Mouse (Mus musculus): Measurements from ENCODE around the gene Bin2. TPM values are rescaled to one million over a fixed set of nuclear protein-coding genes. Genes with fewer than 3 reads are reported as not detected.

Bin2 gene
- total RNA-seq (2014; rRNA removed; ENCODE audit: low replicate concordance) (0.42 TPM in 1 of 2 replicates, not detected in the other), polyA plus RNA-seq (2015; fragmentation: Nextera tagmentation; extraction: Ambion mirVana) (0.56 and 0.68 TPM in 2 replicates)

- no peaks in the 10 kb centered on the region for H3K9me3 ChIP-seq (replicated peaks; ENCODE audit: control insufficient read depth, low read length)
- no peak for TF ChIP-seq EP300 (IDR thresholded peaks at IDR 0.05; ENCODE audit: low read depth)
- DNase-seq (ENCODE audit: low spot score) (no peak), ATAC-seq (ENCODE audit: insufficient read depth, low read depth) (no peak)
- no peak within 1 kb of the TSS for H3K27ac ChIP-seq (ENCODE audit: low read depth)
- H3K4me1 ChIP-seq (ENCODE audit: control insufficient read depth, insufficient read depth) = peaks cover 17% of the 10 kb centered on the region
- peak within 1 kb of the TSS; percentile 17; the same call in 1 of the 2 replicates for H3K4me3 ChIP-seq (ENCODE audit: low read depth, low read length)
- WGBS = 80% methylated on average over 17 of the region's 20 CpGs
- no peak within 1 kb of the TSS for H3K9ac ChIP-seq (replicated peaks; ENCODE audit: low read depth, low read length)
- H3K4me2 ChIP-seq (ENCODE audit: low read depth, low read length) = peak within 1 kb of the TSS; percentile 6; the same call in 1 of the 2 replicates
- no peaks in the 10 kb centered on the region for H3K36me3 ChIP-seq (replicated peaks; ENCODE audit: control insufficient read depth, insufficient read depth, low read length)
- no peaks in the 10 kb centered on the region for H3K27me3 ChIP-seq (ENCODE audit: control insufficient read depth, insufficient read depth, low read length)
These were observed at the start of gene Bin2 for GRCm38 (mm10) chr15:100669337-100669736. Bin2 (minus strand) TSS chr15:100669553.

DNA sequence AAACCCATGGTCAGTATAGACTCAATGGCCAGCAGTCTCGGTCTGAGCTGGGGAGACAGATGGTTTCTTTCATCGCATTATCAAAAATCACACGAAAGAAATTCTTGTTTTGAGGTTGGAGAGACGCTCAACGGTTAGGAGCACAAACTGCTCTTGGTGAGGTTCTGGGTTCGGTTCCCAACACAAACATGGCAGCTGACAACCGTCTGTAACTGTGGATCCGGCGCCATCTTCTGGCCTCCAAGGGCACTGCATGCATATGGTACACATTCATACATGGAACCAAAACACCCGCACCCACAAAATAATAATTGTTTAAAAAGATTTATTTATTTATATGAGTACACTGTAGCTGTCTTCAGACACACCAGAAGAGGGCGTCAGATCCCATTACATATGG lies 49.2 kb upstream of the Bin2 start:
- Histone ChIP-seq H3K9me3 (replicated peaks; ENCODE audit: control insufficient read depth, low read length) (no peaks in the 10 kb centered on the region), H3K27ac (ENCODE audit: low read depth) (no peak overlapping the region), H3K36me3 (replicated peaks; ENCODE audit: control insufficient read depth, insufficient read depth, low read length) (no peaks in the 10 kb centered on the region), H3K9ac (replicated peaks; ENCODE audit: low read depth, low read length) (no peak overlapping the region), H3K4me3 (ENCODE audit: low read depth, low read length) (no peak overlapping the region), H3K27me3 (ENCODE audit: control insufficient read depth, insufficient read depth, low read length) (no peaks in the 10 kb centered on the region), H3K4me1 (ENCODE audit: control insufficient read depth, insufficient read depth) (no peaks in the 10 kb centered on the region), H3K4me2 (ENCODE audit: low read depth, low read length) (no peak overlapping the region)
- ATAC-seq (ENCODE audit: insufficient read depth, low read depth) = no peak
- no peak for DNase-seq (ENCODE audit: low spot score)
- TF ChIP-seq EP300 (IDR thresholded peaks at IDR 0.05; ENCODE audit: low read depth) (no peak), CTCF (IDR thresholded peaks at IDR 0.05; ENCODE audit: low read depth) (no peak)
- WGBS = 72% methylated on average over 11 of the region's 11 CpGs

GRCm38 (mm10) chr15:100717933-100718332 lies 48.6 kb upstream of the Bin2 start:
- WGBS = 67% methylated on average over 6 of the region's 6 CpGs
- H3K4me1 ChIP-seq (ENCODE audit: control insufficient read depth, insufficient read depth) = no peaks in the 10 kb centered on the region
- no peak overlapping the region for H3K4me3 ChIP-seq (ENCODE audit: low read depth, low read length)
- H3K4me2 ChIP-seq (ENCODE audit: low read depth, low read length) = no peak overlapping the region
- DNase-seq (ENCODE audit: low spot score) (no peak), ATAC-seq (ENCODE audit: insufficient read depth, low read depth) (no peak)
- H3K36me3 ChIP-seq (replicated peaks; ENCODE audit: control insufficient read depth, insufficient read depth, low read length) = no peaks in the 10 kb centered on the region
- TF ChIP-seq EP300 (IDR thresholded peaks at IDR 0.05; ENCODE audit: low read depth) (no peak), CTCF (IDR thresholded peaks at IDR 0.05; ENCODE audit: low read depth) (no peak)
- no peaks in the 10 kb centered on the region for H3K27me3 ChIP-seq (ENCODE audit: control insufficient read depth, insufficient read depth, low read length)
- no peak overlapping the region for H3K9ac ChIP-seq (replicated peaks; ENCODE audit: low read depth, low read length)
- no peaks in the 10 kb centered on the region for H3K9me3 ChIP-seq (replicated peaks; ENCODE audit: control insufficient read depth, low read length)
- no peak overlapping the region for H3K27ac ChIP-seq (ENCODE audit: low read depth)

DNA sequence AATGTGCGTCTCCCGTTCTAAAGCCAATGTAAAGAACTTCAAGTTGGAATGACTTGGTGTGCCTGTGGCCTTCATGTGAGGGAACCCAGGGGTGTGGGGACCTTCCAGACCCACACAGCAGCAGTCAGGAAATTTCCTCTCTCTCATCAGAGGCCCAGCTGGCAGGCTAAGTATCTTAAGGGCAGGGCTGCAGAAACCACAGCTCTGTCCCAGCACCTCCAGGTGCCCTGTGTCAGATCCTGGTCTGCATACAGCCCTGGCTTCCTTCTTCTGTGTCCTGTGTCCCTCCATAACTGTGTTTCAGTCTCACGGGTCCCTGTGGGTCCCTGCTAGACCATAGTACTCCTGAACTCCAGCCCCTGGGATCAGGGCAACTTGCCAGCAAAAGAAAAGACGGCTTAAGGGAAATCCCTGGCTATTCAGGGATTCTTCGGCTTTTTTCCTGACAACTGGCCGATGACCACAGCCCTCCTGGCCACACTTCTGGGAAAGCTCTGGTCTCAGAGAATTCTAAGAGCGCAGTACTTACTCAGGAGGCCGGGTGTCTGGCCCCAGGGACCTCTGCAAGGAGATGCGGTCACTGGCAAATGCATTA lies 46.1 kb upstream of the Bin2 start:
- no peaks in the 10 kb centered on the region for H3K36me3 ChIP-seq (replicated peaks; ENCODE audit: control insufficient read depth, insufficient read depth, low read length)
- H3K27me3 ChIP-seq (ENCODE audit: control insufficient read depth, insufficient read depth, low read length) = no peaks in the 10 kb centered on the region
- H3K4me2 ChIP-seq (ENCODE audit: low read depth, low read length) = no peak overlapping the region
- 60% methylated on average over 9 of the region's 9 CpGs for WGBS
- no peak for ATAC-seq (ENCODE audit: insufficient read depth, low read depth)
- DNase-seq (ENCODE audit: low spot score) = no peak
- no peak overlapping the region for H3K9ac ChIP-seq (replicated peaks; ENCODE audit: low read depth, low read length)
- H3K27ac ChIP-seq (ENCODE audit: low read depth) = no peak overlapping the region
- H3K4me3 ChIP-seq (ENCODE audit: low read depth, low read length) = no peak overlapping the region
- H3K9me3 ChIP-seq (replicated peaks; ENCODE audit: control insufficient read depth, low read length) = no peaks in the 10 kb centered on the region
- H3K4me1 ChIP-seq (ENCODE audit: control insufficient read depth, insufficient read depth) = no peaks in the 10 kb centered on the region
- TF ChIP-seq EP300 (IDR thresholded peaks at IDR 0.05; ENCODE audit: low read depth) (no peak), CTCF (IDR thresholded peaks at IDR 0.05; ENCODE audit: low read depth) (no peak)

- ATAC-seq (ENCODE audit: insufficient read depth, low read depth) (no peak), DNase-seq (ENCODE audit: low spot score) (no peak)
- Histone ChIP-seq H3K4me3 (ENCODE audit: low read depth, low read length) (no peak overlapping the region), H3K4me1 (ENCODE audit: control insufficient read depth, insufficient read depth) (no peaks in the 10 kb centered on the region), H3K9ac (replicated peaks; ENCODE audit: low read depth, low read length) (no peak overlapping the region), H3K27me3 (ENCODE audit: control insufficient read depth, insufficient read depth, low read length) (no peaks in the 10 kb centered on the region), H3K27ac (ENCODE audit: low read depth) (no peak overlapping the region), H3K4me2 (ENCODE audit: low read depth, low read length) (no peak overlapping the region), H3K36me3 (replicated peaks; ENCODE audit: control insufficient read depth, insufficient read depth, low read length) (no peaks in the 10 kb centered on the region), H3K9me3 (replicated peaks; ENCODE audit: control insufficient read depth, low read length) (no peaks in the 10 kb centered on the region)
- TF ChIP-seq EP300 (IDR thresholded peaks at IDR 0.05; ENCODE audit: low read depth) = no peak
- no peak for TF ChIP-seq CTCF (IDR thresholded peaks at IDR 0.05; ENCODE audit: low read depth)
- WGBS = 81% methylated on average over 8 of the region's 8 CpGs
These were observed 45.1 kb upstream of the Bin2 start for GRCm38 (mm10) chr15:100714470-100714869.

DNA sequence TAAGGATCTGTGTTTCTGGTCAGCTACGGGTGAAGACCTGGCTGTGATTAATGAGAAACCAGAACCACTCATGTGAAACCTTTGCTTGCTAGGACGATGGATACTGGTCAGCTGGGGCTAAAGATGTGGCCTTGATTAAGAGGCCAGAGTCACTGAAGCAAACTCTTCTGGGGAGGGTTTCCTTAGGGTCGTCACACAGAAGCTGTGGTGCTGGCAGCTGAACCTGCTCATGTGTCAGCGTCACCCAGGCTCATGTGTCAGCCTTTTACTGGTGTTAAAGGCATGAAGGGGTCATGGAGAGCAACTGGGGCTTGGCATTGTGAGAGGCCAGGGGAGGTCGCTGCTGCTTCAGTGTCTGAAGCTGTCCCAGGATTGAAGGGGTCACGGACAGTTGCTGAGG lies 41.5 kb upstream of the Bin2 start:
- TF ChIP-seq EP300 (IDR thresholded peaks at IDR 0.05; ENCODE audit: low read depth) (no peak), CTCF (IDR thresholded peaks at IDR 0.05; ENCODE audit: low read depth) (no peak)
- no peak overlapping the region for H3K4me2 ChIP-seq (ENCODE audit: low read depth, low read length)
- ATAC-seq (ENCODE audit: insufficient read depth, low read depth) = no peak
- no peak overlapping the region for H3K4me3 ChIP-seq (ENCODE audit: low read depth, low read length)
- H3K27ac ChIP-seq (ENCODE audit: low read depth) = no peak overlapping the region
- 66% methylated on average over 6 of the region's 6 CpGs for WGBS
- H3K36me3 ChIP-seq (replicated peaks; ENCODE audit: control insufficient read depth, insufficient read depth, low read length) = no peaks in the 10 kb centered on the region
- no peaks in the 10 kb centered on the region for H3K27me3 ChIP-seq (ENCODE audit: control insufficient read depth, insufficient read depth, low read length)
- no peaks in the 10 kb centered on the region for H3K9me3 ChIP-seq (replicated peaks; ENCODE audit: control insufficient read depth, low read length)
- H3K9ac ChIP-seq (replicated peaks; ENCODE audit: low read depth, low read length) = no peak overlapping the region
- H3K4me1 ChIP-seq (ENCODE audit: control insufficient read depth, insufficient read depth) = no peaks in the 10 kb centered on the region
- DNase-seq (ENCODE audit: low spot score) = no peak
